Mouse (Mus musculus) neural tube, postnatal 0 days (tissue): ENCODE measurements around the gene Gm8890. TPM values are rescaled to one million over a fixed set of nuclear protein-coding genes. Genes with fewer than 3 reads are reported as not detected.

Experiments used
- polyA plus RNA-seq: library from polyadenylated mRNA; unstranded; fragments of >200 nt; fragmentation: Nextera tagmentation; extraction: Ambion mirVana; gene quantifications from 2 replicates; pipeline ENCODE4 v1.2.1, GENCODE M21; 2015

Gene Gm8890
- polyA plus RNA-seq = not detected in 2 replicates

GRCm38 (mm10) chr5:11255733-11256132 lies at the start of gene Gm8890:
Gm8890 (plus strand) TSS chr5:11256033.

Other genes with a start within 250 kb of the Gm8890 start
- not detected in 2 replicates for gene Gm8879, start 128.4 kb upstream of the Gm8890 start, polyA plus RNA-seq
- not detected in 2 replicates for gene Gm5861, start 73.0 kb upstream of the Gm8890 start, polyA plus RNA-seq
- not detected in 2 replicates for gene Speer1, start 85.5 kb downstream of the Gm8890 start, polyA plus RNA-seq
- gene Gm8897, start 160.4 kb downstream of the Gm8890 start, polyA plus RNA-seq = not detected in 2 replicates
- not detected in 2 replicates for gene Gm8906, start 246.7 kb downstream of the Gm8890 start, polyA plus RNA-seq